Mouse (Mus musculus) neural tube, embryonic 13.5 days (tissue): ENCODE measurements around the gene Hmgcll1. TPM values are rescaled to one million over a fixed set of nuclear protein-coding genes. Genes with fewer than 3 reads are reported as not detected.

Experiments
- ATAC-seq: fragments of 200-750 bp; cut with Nextera tagmentation; 2 replicates; pipeline ENCODE4 v1.8.0; 2017; ENCODE audit warnings: low read depth, mild to moderate bottlenecking, moderate TSS enrichment, moderate library complexity
- H3K27ac ChIP-seq: fragments of 300-500 bp; sonication (generic); replicated peaks from 2 replicates; pipeline ENCODE4 v1.5.1; 2015; ENCODE audit warnings: moderate library complexity, mild to moderate bottlenecking, inconsistent platforms
- H3K27me3 ChIP-seq: fragments of 300-500 bp; sonication (generic); 2 replicates; pipeline ENCODE4 v1.6.1; 2015; ENCODE audit warnings: mild to moderate bottlenecking, inconsistent platforms
- H3K36me3 ChIP-seq: fragments of 300-500 bp; sonication (generic); 2 replicates; pipeline ENCODE4 v1.6.1; 2015; ENCODE audit warnings: mild to moderate bottlenecking, inconsistent platforms
- H3K4me1 ChIP-seq: fragments of 300-500 bp; sonication (generic); replicated peaks from 2 replicates; pipeline ENCODE4 v1.6.1; 2015; ENCODE audit warnings: inconsistent platforms
- H3K4me2 ChIP-seq: fragments of 300-500 bp; sonication (generic); 2 replicates; pipeline ENCODE4 v1.6.1; 2015; ENCODE audit warnings: inconsistent platforms, mild to moderate bottlenecking, moderate library complexity
- H3K4me3 ChIP-seq: fragments of 300-500 bp; sonication (generic); 2 replicates; pipeline ENCODE4 v1.5.1; 2015; ENCODE audit warnings: mild to moderate bottlenecking, inconsistent platforms
- H3K9ac ChIP-seq: fragments of 300-500 bp; sonication (generic); 2 replicates; pipeline ENCODE4 v1.6.1; 2015; ENCODE audit warnings: moderate library complexity, mild to moderate bottlenecking, inconsistent platforms
- H3K9me3 ChIP-seq: fragments of 300-500 bp; sonication (generic); 2 replicates; pipeline ENCODE4 v1.6.1; 2016; ENCODE audit warnings: inconsistent platforms
- WGBS: fragments of 180-500 bp; shearing (Covaris S2); methylation state at CpG from one replicate; pipeline ENCODE4 v1.1.7; 2015; 5-methylcytosine and 5-hydroxymethylcytosine counted together
- polyA plus RNA-seq: library from polyadenylated mRNA; unstranded; fragments of >200 nt; fragmentation: Nextera tagmentation; extraction: Ambion mirVana; gene quantifications from 2 replicates; pipeline ENCODE4 v1.2.1, GENCODE M21; 2015

Hmgcll1 gene
- polyA plus RNA-seq, 1 experiment from 2014 or later: 22.5 TPM

DNA sequence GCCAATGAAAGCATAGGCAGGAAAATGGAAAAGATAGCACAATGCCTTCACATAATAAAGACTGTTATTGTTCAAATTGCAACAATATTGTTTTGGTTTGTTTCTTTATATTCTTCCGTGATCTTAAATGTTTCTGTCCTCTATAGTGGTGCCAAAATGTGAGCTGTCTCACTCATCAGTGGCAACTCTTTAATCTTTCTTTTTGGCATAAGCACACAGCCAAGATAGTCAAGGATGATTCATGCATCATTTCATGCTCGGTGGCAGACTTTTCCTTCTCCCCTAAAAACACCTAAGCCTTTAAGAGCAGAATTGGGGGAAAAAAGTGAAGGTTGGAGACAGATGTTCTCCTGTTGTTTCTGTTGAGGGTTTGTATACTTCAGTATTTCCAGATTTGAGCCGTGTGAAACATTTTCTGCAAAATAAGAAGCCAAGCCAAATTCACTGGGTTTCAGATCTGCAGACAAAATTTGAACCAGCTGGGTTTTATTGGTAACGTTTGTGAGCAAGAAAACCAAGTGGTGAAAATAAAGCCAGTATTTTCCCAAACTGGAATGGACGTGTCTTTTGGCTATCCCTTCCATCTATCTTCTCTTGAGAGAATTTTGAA, 158.1 kb downstream of the Hmgcll1 start:
- Histone ChIP-seq H3K4me3 (no peak overlapping the region), H3K36me3 (no peaks in the 10 kb centered on the region), H3K9ac (no peak overlapping the region), H3K9me3 (no peaks in the 10 kb centered on the region), H3K4me2 (no peak overlapping the region), H3K27ac (no peak overlapping the region), H3K4me1 (no peaks in the 10 kb centered on the region), H3K27me3 (no peaks in the 10 kb centered on the region)
- WGBS: 82% methylated on average over 5 of the region's 5 CpGs
- ATAC-seq: no peak

DNA sequence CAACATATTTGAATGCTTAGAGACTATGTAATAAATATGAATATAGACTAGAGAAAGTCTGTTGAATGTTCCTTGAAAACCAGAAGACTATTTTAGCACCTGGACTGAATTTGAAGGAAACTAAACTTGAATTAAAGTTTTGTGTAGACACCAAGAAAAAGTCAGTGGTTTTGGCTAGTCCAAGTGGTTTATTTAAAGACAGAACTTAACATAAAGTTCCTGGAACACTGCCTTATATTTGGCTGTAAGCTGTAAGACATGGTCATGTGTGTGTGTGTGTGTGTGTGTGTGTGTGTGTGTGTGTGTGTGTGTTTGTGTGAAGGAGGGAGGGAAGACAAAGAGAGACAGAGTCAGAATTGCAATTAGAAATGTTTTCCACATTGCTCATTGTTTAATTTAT, 164.6 kb downstream of the Hmgcll1 start:
- H3K9ac ChIP-seq: no peak overlapping the region
- H3K27ac ChIP-seq: no peak overlapping the region
- H3K9me3 ChIP-seq: no peaks in the 10 kb centered on the region
- no peaks in the 10 kb centered on the region for H3K36me3 ChIP-seq
- H3K4me3 ChIP-seq: no peak overlapping the region
- H3K27me3 ChIP-seq: no peaks in the 10 kb centered on the region
- no peak overlapping the region for H3K4me2 ChIP-seq
- H3K4me1 ChIP-seq: no peaks in the 10 kb centered on the region
- ATAC-seq: no peak

Other genes with a start within 250 kb of the Hmgcll1 start
- gene Bmp5, start 239.5 kb upstream of the Hmgcll1 start, polyA plus RNA-seq: 3.9 and 4.5 TPM in 2 replicates
- not detected in 2 replicates for gene Gfral, start 198.8 kb downstream of the Hmgcll1 start, polyA plus RNA-seq